Mouse (Mus musculus): ENCODE results near the gene Pdgfb. TPM values are rescaled to one million over a fixed set of nuclear protein-coding genes. Genes with fewer than 3 reads are reported as not detected.
A peak's percentile ranks its signal among the peaks of the same experiment; 100 is the strongest.

The Pdgfb gene
- polyA plus RNA-seq, 1 experiment from 2014 or later = 7.0 TPM

GRCm38 (mm10) chr15:80013256-80014030, 1.3 kb downstream of the Pdgfb start:
- peak overlapping the region; percentile 97 for H3K27ac ChIP-seq (ENCODE audit: low read length)
- peaks cover 27% of the 10 kb centered on the region for H3K27me3 ChIP-seq (replicated peaks; ENCODE audit: control insufficient read depth, insufficient read depth, low read length)
- H3K4me3 ChIP-seq (ENCODE audit: low read length) = peak overlapping the region; percentile 71
- peak overlapping the region; percentile 94 for H3K9ac ChIP-seq (ENCODE audit: low read depth, low read length)
- peak overlapping the region; percentile 92 for H3K4me2 ChIP-seq (ENCODE audit: low read depth, low read length)
- peaks cover 30% of the 10 kb centered on the region for H3K4me1 ChIP-seq (ENCODE audit: control insufficient read depth, insufficient read depth, low read length)
- peak; percentile 76 for ATAC-seq
- H3K36me3 ChIP-seq (ENCODE audit: control insufficient read depth, insufficient read depth, low read length) = no peaks in the 10 kb centered on the region
- under 1% methylated on average over 36 of the region's 36 CpGs for WGBS
- no peaks in the 10 kb centered on the region for H3K9me3 ChIP-seq (ENCODE audit: control insufficient read depth, low read length)

- peak overlapping the region; percentile 92 for H3K4me2 ChIP-seq (ENCODE audit: low read depth, low read length)
- under 1% methylated on average over 59 of the region's 60 CpGs for WGBS
- H3K9ac ChIP-seq (ENCODE audit: low read depth, low read length) = peak overlapping the region; percentile 94
- H3K9me3 ChIP-seq (ENCODE audit: control insufficient read depth, low read length) = no peaks in the 10 kb centered on the region
- H3K27ac ChIP-seq (ENCODE audit: low read length) = peak overlapping the region; percentile 97
- H3K4me3 ChIP-seq (ENCODE audit: low read length) = peak overlapping the region; percentile 71
- no peaks in the 10 kb centered on the region for H3K36me3 ChIP-seq (ENCODE audit: control insufficient read depth, insufficient read depth, low read length)
- peak; percentile 80 for ATAC-seq
- H3K27me3 ChIP-seq (replicated peaks; ENCODE audit: control insufficient read depth, insufficient read depth, low read length) = peaks cover 27% of the 10 kb centered on the region
- peaks cover 30% of the 10 kb centered on the region for H3K4me1 ChIP-seq (ENCODE audit: control insufficient read depth, insufficient read depth, low read length)
These were observed 2.1 kb downstream of the Pdgfb start for GRCm38 (mm10) chr15:80012527-80013201.

- H3K36me3 ChIP-seq (ENCODE audit: control insufficient read depth, insufficient read depth, low read length) = no peaks in the 10 kb centered on the region
- H3K9me3 ChIP-seq (ENCODE audit: control insufficient read depth, low read length) = no peaks in the 10 kb centered on the region
- ATAC-seq = peak; percentile 12
- H3K9ac ChIP-seq (ENCODE audit: low read depth, low read length) = peak overlapping the region; percentile 94
- peaks cover 30% of the 10 kb centered on the region for H3K4me1 ChIP-seq (ENCODE audit: control insufficient read depth, insufficient read depth, low read length)
- peak overlapping the region; percentile 71 for H3K4me3 ChIP-seq (ENCODE audit: low read length)
- WGBS = under 1% methylated on average over 54 of the region's 56 CpGs
- H3K27ac ChIP-seq (ENCODE audit: low read length) = peak overlapping the region; percentile 97
- peak overlapping the region; percentile 92 for H3K4me2 ChIP-seq (ENCODE audit: low read depth, low read length)
- H3K27me3 ChIP-seq (replicated peaks; ENCODE audit: control insufficient read depth, insufficient read depth, low read length) = peaks cover 27% of the 10 kb centered on the region
These were observed 2.8 kb downstream of the Pdgfb start for GRCm38 (mm10) chr15:80011778-80012526.

- H3K9ac ChIP-seq (ENCODE audit: low read depth, low read length) = peak overlapping the region; percentile 31; the same call in 1 of the 2 replicates
- peak overlapping the region; percentile 92 for H3K4me2 ChIP-seq (ENCODE audit: low read depth, low read length)
- 25% methylated on average over 6 of the region's 6 CpGs for WGBS
- H3K4me3 ChIP-seq (ENCODE audit: low read length) = peak overlapping the region; percentile 71
- H3K27ac ChIP-seq (ENCODE audit: low read length) = peak overlapping the region; percentile 97; the same call in 1 of the 2 replicates
- H3K36me3 ChIP-seq (ENCODE audit: control insufficient read depth, insufficient read depth, low read length) = no peaks in the 10 kb centered on the region
- no peak for ATAC-seq
- no peaks in the 10 kb centered on the region for H3K9me3 ChIP-seq (ENCODE audit: control insufficient read depth, low read length)
- H3K4me1 ChIP-seq (ENCODE audit: control insufficient read depth, insufficient read depth, low read length) = peaks cover 32% of the 10 kb centered on the region
- H3K27me3 ChIP-seq (replicated peaks; ENCODE audit: control insufficient read depth, insufficient read depth, low read length) = peaks cover 27% of the 10 kb centered on the region
These were observed 3.6 kb downstream of the Pdgfb start for GRCm38 (mm10) chr15:80011194-80011593.

GRCm38 (mm10) chr15:80010182-80010558, 4.6 kb downstream of the Pdgfb start:
- H3K27me3 ChIP-seq (replicated peaks; ENCODE audit: control insufficient read depth, insufficient read depth, low read length) = peaks cover 18% of the 10 kb centered on the region
- H3K36me3 ChIP-seq (ENCODE audit: control insufficient read depth, insufficient read depth, low read length) = no peaks in the 10 kb centered on the region
- 34% methylated on average over 7 of the region's 7 CpGs for WGBS
- H3K9me3 ChIP-seq (ENCODE audit: control insufficient read depth, low read length) = no peaks in the 10 kb centered on the region
- peak overlapping the region; percentile 11; the same call in 1 of the 2 replicates for H3K4me2 ChIP-seq (ENCODE audit: low read depth, low read length)
- no peak for ATAC-seq
- no peak overlapping the region for H3K4me3 ChIP-seq (ENCODE audit: low read length)
- H3K4me1 ChIP-seq (ENCODE audit: control insufficient read depth, insufficient read depth, low read length) = peaks cover 39% of the 10 kb centered on the region
- peak overlapping the region; percentile 30; the same call in 1 of the 2 replicates for H3K9ac ChIP-seq (ENCODE audit: low read depth, low read length)
- peak overlapping the region; percentile 54; the same call in 1 of the 2 replicates for H3K27ac ChIP-seq (ENCODE audit: low read length)

GRCm38 (mm10) chr15:80009421-80010181, 5.2 kb downstream of the Pdgfb start:
- peaks cover 38% of the 10 kb centered on the region for H3K4me1 ChIP-seq (ENCODE audit: control insufficient read depth, insufficient read depth, low read length)
- peak overlapping the region; percentile 54; the same call in 1 of the 2 replicates for H3K27ac ChIP-seq (ENCODE audit: low read length)
- WGBS = 42% methylated on average over 12 of the region's 12 CpGs
- no peak overlapping the region for H3K4me2 ChIP-seq (ENCODE audit: low read depth, low read length)
- H3K36me3 ChIP-seq (ENCODE audit: control insufficient read depth, insufficient read depth, low read length) = no peaks in the 10 kb centered on the region
- no peak overlapping the region for H3K4me3 ChIP-seq (ENCODE audit: low read length)
- H3K27me3 ChIP-seq (replicated peaks; ENCODE audit: control insufficient read depth, insufficient read depth, low read length) = peaks cover 16% of the 10 kb centered on the region
- no peaks in the 10 kb centered on the region for H3K9me3 ChIP-seq (ENCODE audit: control insufficient read depth, low read length)
- no peak for ATAC-seq
- H3K9ac ChIP-seq (ENCODE audit: low read depth, low read length) = no peak overlapping the region

- WGBS = 84% methylated on average over 6 of the region's 6 CpGs
- peaks cover 11% of the 10 kb centered on the region for H3K27me3 ChIP-seq (replicated peaks; ENCODE audit: control insufficient read depth, insufficient read depth, low read length)
- no peak overlapping the region for H3K9ac ChIP-seq (ENCODE audit: low read depth, low read length)
- no peak for ATAC-seq
- no peaks in the 10 kb centered on the region for H3K36me3 ChIP-seq (ENCODE audit: control insufficient read depth, insufficient read depth, low read length)
- no peak overlapping the region for H3K4me2 ChIP-seq (ENCODE audit: low read depth, low read length)
- no peak overlapping the region for H3K4me3 ChIP-seq (ENCODE audit: low read length)
- no peaks in the 10 kb centered on the region for H3K9me3 ChIP-seq (ENCODE audit: control insufficient read depth, low read length)
- peaks cover 38% of the 10 kb centered on the region for H3K4me1 ChIP-seq (ENCODE audit: control insufficient read depth, insufficient read depth, low read length)
- H3K27ac ChIP-seq (ENCODE audit: low read length) = no peak overlapping the region
These were observed 6.3 kb downstream of the Pdgfb start for GRCm38 (mm10) chr15:80008461-80008860.

GRCm38 (mm10) chr15:80006156-80006555, 8.6 kb downstream of the Pdgfb start:
- ATAC-seq = no peak
- Histone ChIP-seq H3K9ac (ENCODE audit: low read depth, low read length) (0 out of 2 replicates have a peak overlapping the region, but pooled peaks have one; percentile 10), H3K9me3 (ENCODE audit: control insufficient read depth, low read length) (no peaks in the 10 kb centered on the region), H3K36me3 (ENCODE audit: control insufficient read depth, insufficient read depth, low read length) (no peaks in the 10 kb centered on the region), H3K27me3 (replicated peaks; ENCODE audit: control insufficient read depth, insufficient read depth, low read length) (no peaks in the 10 kb centered on the region), H3K4me3 (ENCODE audit: low read length) (no peak overlapping the region), H3K27ac (ENCODE audit: low read length) (peak overlapping the region; percentile 21; the same call in 1 of the 2 replicates), H3K4me2 (ENCODE audit: low read depth, low read length) (no peak overlapping the region), H3K4me1 (ENCODE audit: control insufficient read depth, insufficient read depth, low read length) (peaks cover 30% of the 10 kb centered on the region)
- 60% methylated on average over 7 of the region's 7 CpGs for WGBS
